Mouse (Mus musculus): ENCODE measurements around the gene Dglucy. TPM values are rescaled to one million over a fixed set of nuclear protein-coding genes. Genes with fewer than 3 reads are reported as not detected.

Dglucy gene
- polyA plus RNA-seq, 1 experiment from 2014 or later = 3.6 TPM

- H3K9me3 ChIP-seq (ENCODE audit: control insufficient read depth, low read length) = no peaks in the 10 kb centered on the region
- no peaks in the 10 kb centered on the region for H3K27me3 ChIP-seq (ENCODE audit: control insufficient read depth, insufficient read depth, low read length)
- 0 out of 2 replicates have a peak, but pooled peaks cover 4% of the 10 kb centered on the region for H3K4me1 ChIP-seq (ENCODE audit: control insufficient read depth, insufficient read depth, low read length)
- no peak overlapping the region for H3K4me2 ChIP-seq (replicated peaks; ENCODE audit: low read depth, low read length)
- 0 out of 2 replicates have a peak, but pooled peaks have one; percentile 10 for ATAC-seq (ENCODE audit: low FRiP score, low TSS enrichment)
- H3K36me3 ChIP-seq (ENCODE audit: control insufficient read depth, insufficient read depth, low read length) = peaks cover 43% of the 10 kb centered on the region
- peak overlapping the region; percentile 42; the same call in 1 of the 2 replicates for H3K27ac ChIP-seq (ENCODE audit: low read depth, low read length)
- no peak overlapping the region for H3K9ac ChIP-seq (ENCODE audit: low read depth, low read length)
- 82% methylated on average over 4 of the region's 4 CpGs for whole genome bisulfite sequencing
- no peak overlapping the region for H3K4me3 ChIP-seq (ENCODE audit: low read length)
Observed at GRCm38 (mm10) chr12:100936737-100937136, 157.9 kb downstream of the Dglucy start.

- H3K27me3 ChIP-seq (ENCODE audit: control insufficient read depth, insufficient read depth, low read length) = no peaks in the 10 kb centered on the region
- H3K27ac ChIP-seq (ENCODE audit: low read depth, low read length) = peak overlapping the region; percentile 33; the same call in 1 of the 2 replicates
- H3K9ac ChIP-seq (ENCODE audit: low read depth, low read length) = no peak overlapping the region
- no peak overlapping the region for H3K4me3 ChIP-seq (ENCODE audit: low read length)
- no peak overlapping the region for H3K4me2 ChIP-seq (replicated peaks; ENCODE audit: low read depth, low read length)
- 58% methylated on average over 21 of the region's 21 CpGs for WGBS
- ATAC-seq (ENCODE audit: low FRiP score, low TSS enrichment) = peak; percentile 30; the same call in 1 of the 2 replicates
- 0 out of 2 replicates have a peak, but pooled peaks cover 4% of the 10 kb centered on the region for H3K4me1 ChIP-seq (ENCODE audit: control insufficient read depth, insufficient read depth, low read length)
- no peaks in the 10 kb centered on the region for H3K9me3 ChIP-seq (ENCODE audit: control insufficient read depth, low read length)
- peaks cover 44% of the 10 kb centered on the region for H3K36me3 ChIP-seq (ENCODE audit: control insufficient read depth, insufficient read depth, low read length)
Observed at GRCm38 (mm10) chr12:100937441-100938360, 158.8 kb downstream of the Dglucy start.

GRCm38 (mm10) chr12:100941361-100941760 lies 162.5 kb downstream of the Dglucy start:
- Histone ChIP-seq H3K9ac (ENCODE audit: low read depth, low read length) (no peak overlapping the region), H3K27ac (ENCODE audit: low read depth, low read length) (no peak overlapping the region), H3K4me3 (ENCODE audit: low read length) (no peak overlapping the region), H3K27me3 (ENCODE audit: control insufficient read depth, insufficient read depth, low read length) (no peaks in the 10 kb centered on the region), H3K36me3 (ENCODE audit: control insufficient read depth, insufficient read depth, low read length) (peaks cover 62% of the 10 kb centered on the region), H3K4me2 (replicated peaks; ENCODE audit: low read depth, low read length) (no peak overlapping the region), H3K9me3 (ENCODE audit: control insufficient read depth, low read length) (no peaks in the 10 kb centered on the region), H3K4me1 (ENCODE audit: control insufficient read depth, insufficient read depth, low read length) (0 out of 2 replicates have a peak, but pooled peaks cover 4% of the 10 kb centered on the region)
- no peak for ATAC-seq (ENCODE audit: low FRiP score, low TSS enrichment)
- 83% methylated on average over 3 of the region's 3 CpGs for WGBS

GRCm38 (mm10) chr12:100943146-100943545 lies 164.3 kb downstream of the Dglucy start:
- Histone ChIP-seq H3K9me3 (ENCODE audit: control insufficient read depth, low read length) (no peaks in the 10 kb centered on the region), H3K36me3 (ENCODE audit: control insufficient read depth, insufficient read depth, low read length) (peaks cover 72% of the 10 kb centered on the region), H3K27ac (ENCODE audit: low read depth, low read length) (no peak overlapping the region), H3K4me3 (ENCODE audit: low read length) (no peak overlapping the region), H3K4me1 (ENCODE audit: control insufficient read depth, insufficient read depth, low read length) (no peaks in the 10 kb centered on the region), H3K9ac (ENCODE audit: low read depth, low read length) (no peak overlapping the region; the same call in 1 of the 2 replicates), H3K27me3 (ENCODE audit: control insufficient read depth, insufficient read depth, low read length) (no peaks in the 10 kb centered on the region), H3K4me2 (replicated peaks; ENCODE audit: low read depth, low read length) (no peak overlapping the region)
- ATAC-seq (ENCODE audit: low FRiP score, low TSS enrichment) = no peak
- 84% methylated on average over 4 of the region's 4 CpGs for WGBS

- no peak for ATAC-seq (ENCODE audit: low FRiP score, low TSS enrichment)
- no peak overlapping the region for H3K9ac ChIP-seq (ENCODE audit: low read depth, low read length)
- no peaks in the 10 kb centered on the region for H3K9me3 ChIP-seq (ENCODE audit: control insufficient read depth, low read length)
- no peaks in the 10 kb centered on the region for H3K27me3 ChIP-seq (ENCODE audit: control insufficient read depth, insufficient read depth, low read length)
- H3K4me1 ChIP-seq (ENCODE audit: control insufficient read depth, insufficient read depth, low read length) = no peaks in the 10 kb centered on the region
- H3K4me3 ChIP-seq (ENCODE audit: low read length) = no peak overlapping the region
- no peak overlapping the region for H3K27ac ChIP-seq (ENCODE audit: low read depth, low read length)
- H3K36me3 ChIP-seq (ENCODE audit: control insufficient read depth, insufficient read depth, low read length) = peaks cover 65% of the 10 kb centered on the region
- WGBS = 86% methylated on average over 21 of the region's 21 CpGs
- no peak overlapping the region for H3K4me2 ChIP-seq (replicated peaks; ENCODE audit: low read depth, low read length)
Observed at GRCm38 (mm10) chr12:100944921-100945336, 166.1 kb downstream of the Dglucy start.

- WGBS = 76% methylated on average over 12 of the region's 12 CpGs
- H3K4me2 ChIP-seq (replicated peaks; ENCODE audit: low read depth, low read length) = no peak overlapping the region
- no peak overlapping the region for H3K4me3 ChIP-seq (ENCODE audit: low read length)
- H3K36me3 ChIP-seq (ENCODE audit: control insufficient read depth, insufficient read depth, low read length) = peaks cover 60% of the 10 kb centered on the region
- no peaks in the 10 kb centered on the region for H3K4me1 ChIP-seq (ENCODE audit: control insufficient read depth, insufficient read depth, low read length)
- no peaks in the 10 kb centered on the region for H3K9me3 ChIP-seq (ENCODE audit: control insufficient read depth, low read length)
- H3K27me3 ChIP-seq (ENCODE audit: control insufficient read depth, insufficient read depth, low read length) = no peaks in the 10 kb centered on the region
- no peak overlapping the region for H3K27ac ChIP-seq (ENCODE audit: low read depth, low read length)
- no peak for ATAC-seq (ENCODE audit: low FRiP score, low TSS enrichment)
- no peak overlapping the region for H3K9ac ChIP-seq (ENCODE audit: low read depth, low read length)
Observed at GRCm38 (mm10) chr12:100945501-100945900, 166.6 kb downstream of the Dglucy start.

- no peak for ATAC-seq (ENCODE audit: low FRiP score, low TSS enrichment)
- WGBS = 77% methylated on average over 12 of the region's 12 CpGs
Observed at GRCm38 (mm10) chr12:100945948-100946347, 167.1 kb downstream of the Dglucy start.

More at GRCm38 (mm10) chr12:100945948-100946347, 167.1 kb downstream of the Dglucy start:
- Histone ChIP-seq H3K36me3 (ENCODE audit: control insufficient read depth, insufficient read depth, low read length) (peaks cover 55% of the 10 kb centered on the region), H3K9me3 (ENCODE audit: control insufficient read depth, low read length) (no peaks in the 10 kb centered on the region), H3K4me1 (ENCODE audit: control insufficient read depth, insufficient read depth, low read length) (no peaks in the 10 kb centered on the region), H3K27me3 (ENCODE audit: control insufficient read depth, insufficient read depth, low read length) (no peaks in the 10 kb centered on the region), H3K27ac (ENCODE audit: low read depth, low read length) (no peak overlapping the region), H3K4me2 (replicated peaks; ENCODE audit: low read depth, low read length) (no peak overlapping the region), H3K4me3 (ENCODE audit: low read length) (no peak overlapping the region), H3K9ac (ENCODE audit: low read depth, low read length) (no peak overlapping the region)

Data from kidney, embryonic 14.5 days (tissue).